Mouse (Mus musculus): ENCODE data around the gene Bmp2k. TPM values are rescaled to one million over a fixed set of nuclear protein-coding genes. Genes with fewer than 3 reads are reported as not detected.

The Bmp2k gene
- polyA plus RNA-seq, 1 experiment from 2014 or later = 13.9 TPM

DNA sequence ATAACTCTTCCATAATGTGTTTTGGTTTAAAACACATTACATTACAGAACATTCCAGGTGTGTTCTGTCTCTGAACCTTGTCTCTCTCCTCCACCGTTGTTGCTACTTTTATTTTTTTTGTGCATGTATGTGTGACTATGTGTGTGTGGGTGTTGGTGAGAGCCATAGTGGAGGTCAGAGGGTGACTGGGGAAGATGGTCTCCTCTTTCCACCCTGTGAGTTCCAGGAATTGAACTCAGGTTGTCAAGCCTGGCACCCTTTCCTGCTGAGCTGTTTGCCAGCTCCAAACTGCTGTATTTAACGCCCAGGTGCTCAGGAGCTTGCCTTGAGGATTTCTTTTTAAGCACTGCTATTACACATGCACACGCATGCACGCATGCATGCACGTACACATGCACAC is 78.7 kb downstream of the Bmp2k start:
- TF ChIP-seq CTCF (IDR thresholded peaks at IDR 0.05) = no peak
- in situ Hi-C loops (cut with MboI; ENCODE audit: low pct_unique_long_range_greater_than_20kb) = no loop called here
- CTCF ChIA-PET = interaction anchor here (1.0 kb wide), 1 partner anchor 8 kb away, joined by 3 read pairs; no protein-coding TSS in a partner anchor
- POLR2A ChIA-PET = no interaction called here
- DNase-seq (ENCODE audit: low read depth, low spot score) (no peak), ATAC-seq (no peak)
- no peaks in the 10 kb centered on the region for H3K27me3 ChIP-seq

DNA sequence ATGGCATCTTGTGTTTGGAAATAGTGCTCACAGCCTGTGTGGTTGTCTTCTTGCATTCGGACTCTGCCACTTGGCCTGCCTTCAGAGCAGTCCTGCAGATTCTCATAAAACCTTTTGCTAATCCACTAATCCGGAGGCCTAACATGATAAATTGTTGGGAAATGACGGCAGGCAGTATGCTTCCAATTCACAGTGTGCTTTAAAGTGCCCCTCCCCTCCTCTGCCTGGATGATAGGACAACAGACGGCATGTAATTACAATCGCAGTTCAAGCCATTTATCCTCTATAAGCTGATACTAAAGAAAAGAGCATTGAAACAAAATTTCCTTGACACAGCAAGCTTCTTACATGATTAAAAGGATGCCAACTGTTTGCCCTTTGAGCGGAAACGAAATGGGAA is 80.2 kb downstream of the Bmp2k start:
- in situ Hi-C loops (cut with MboI; ENCODE audit: low pct_unique_long_range_greater_than_20kb) = no loop called here
- ATAC-seq (no peak), DNase-seq (ENCODE audit: low read depth, low spot score) (no peak)
- POLR2A ChIA-PET = no interaction called here
- CTCF ChIA-PET = no interaction called here
- TF ChIP-seq CTCF (IDR thresholded peaks at IDR 0.05) = no peak
- H3K27me3 ChIP-seq = no peaks in the 10 kb centered on the region

DNA sequence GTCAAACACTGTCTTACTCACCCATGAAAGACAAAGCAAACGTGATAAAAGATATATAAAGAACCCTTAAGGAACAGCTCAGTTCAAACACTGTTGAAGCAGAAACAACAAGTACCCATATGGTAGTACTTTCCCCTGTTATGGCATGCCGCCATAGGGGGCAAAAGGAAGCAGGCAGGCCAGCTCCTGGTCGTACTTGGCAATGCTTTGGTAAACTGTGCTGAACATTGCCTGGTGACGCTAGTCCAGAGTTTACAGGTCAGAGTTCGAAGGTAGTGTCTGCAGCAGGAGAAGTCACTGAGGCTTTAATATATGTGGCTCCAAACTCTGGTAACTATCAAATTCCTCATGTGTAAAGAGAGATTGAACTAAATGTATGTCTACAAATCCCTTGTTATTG is 81.2 kb downstream of the Bmp2k start:
- no peak for ATAC-seq
- no peak for TF ChIP-seq CTCF (IDR thresholded peaks at IDR 0.05)
- POLR2A ChIA-PET = no interaction called here
- no peaks in the 10 kb centered on the region for H3K27me3 ChIP-seq
- in situ Hi-C loops (cut with MboI; ENCODE audit: low pct_unique_long_range_greater_than_20kb) = no loop called here
- CTCF ChIA-PET = no interaction called here
- DNase-seq (ENCODE audit: low read depth, low spot score) = no peak

DNA sequence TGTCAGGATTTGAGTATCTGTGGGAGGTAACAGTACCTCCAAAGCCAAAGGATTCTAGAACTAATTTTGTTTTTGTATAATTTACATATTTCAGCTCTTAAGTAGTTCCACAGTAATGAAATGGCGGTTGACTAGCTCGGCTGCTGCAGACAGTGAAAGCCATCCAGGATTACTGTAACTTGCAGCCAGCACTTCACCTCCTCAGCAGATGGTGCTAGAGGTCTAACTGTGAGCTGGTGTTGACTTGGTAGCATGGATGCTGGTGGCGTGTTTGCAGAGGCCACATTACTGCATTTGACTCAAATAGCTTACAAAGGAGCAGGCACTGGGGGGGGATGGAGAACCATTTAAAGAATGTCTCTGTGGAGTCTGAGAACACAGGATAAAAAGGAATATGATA is 84.0 kb downstream of the Bmp2k start:
- TF ChIP-seq CTCF (IDR thresholded peaks at IDR 0.05) = no peak
- ChIA-PET POLR2A (interaction anchor here (1.6 kb wide), 1 partner anchor 13 kb away, joined by 4 read pairs; no protein-coding TSS in a partner anchor), CTCF (interaction anchor here (1.5 to 1.9 kb wide), 2 partner anchors 12 to 16 kb away, joined by 5 to 7 read pairs; no protein-coding TSS in a partner anchor)
- H3K27me3 ChIP-seq = no peaks in the 10 kb centered on the region
- ATAC-seq = no peak
- no peak for DNase-seq (ENCODE audit: low read depth, low spot score)
- in situ Hi-C loops (cut with MboI; ENCODE audit: low pct_unique_long_range_greater_than_20kb) = no loop called here

DNA sequence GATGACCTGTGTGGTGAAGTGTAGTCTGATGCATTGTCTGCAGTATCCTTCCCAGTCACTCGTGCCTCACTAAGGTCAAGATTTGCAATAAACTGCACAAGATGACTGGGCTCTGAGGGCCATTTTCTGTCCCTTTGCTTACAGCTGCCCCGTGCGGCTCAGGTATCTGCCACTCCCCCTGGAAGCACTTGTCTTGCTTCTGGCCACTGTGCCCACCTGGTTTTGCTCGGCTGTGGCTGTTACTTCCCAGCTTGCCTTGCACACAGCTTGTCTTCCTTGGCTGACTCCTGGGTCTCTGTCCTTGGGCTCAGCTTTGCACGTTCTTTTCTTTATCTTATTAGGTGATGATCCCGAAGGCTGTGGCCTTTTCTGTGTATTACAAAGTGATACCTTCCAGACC is 86.2 kb downstream of the Bmp2k start:
- in situ Hi-C loops (cut with MboI; ENCODE audit: low pct_unique_long_range_greater_than_20kb) = no loop called here
- no peak for DNase-seq (ENCODE audit: low read depth, low spot score)
- no peaks in the 10 kb centered on the region for H3K27me3 ChIP-seq
- POLR2A ChIA-PET = no interaction called here
- ATAC-seq = no peak
- TF ChIP-seq CTCF (IDR thresholded peaks at IDR 0.05) = no peak
- CTCF ChIA-PET = no interaction called here

DNA sequence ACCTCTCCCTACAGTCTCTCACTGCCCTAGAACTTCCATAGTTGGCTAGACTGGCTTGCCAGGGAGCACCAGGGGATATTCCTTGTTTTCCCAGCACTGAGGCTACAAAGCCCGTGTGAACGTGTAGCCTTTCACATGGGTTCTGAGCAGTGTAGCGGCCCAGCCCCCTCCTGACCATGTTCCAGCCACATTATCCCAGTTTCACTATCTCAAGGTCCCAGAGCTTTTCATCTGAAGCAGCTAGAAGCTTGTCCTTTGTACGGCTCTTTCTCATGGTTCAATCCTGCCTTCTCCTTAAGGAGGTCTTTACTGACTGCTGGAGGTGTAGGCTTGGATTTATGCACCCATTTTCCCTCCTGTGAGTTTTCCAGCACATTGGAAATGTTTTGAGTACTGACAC is 87.1 kb downstream of the Bmp2k start:
- CTCF ChIA-PET = interaction anchor here (0.9 kb wide), 1 partner anchor 9 kb away, joined by 3 read pairs; no protein-coding TSS in a partner anchor
- no peak for TF ChIP-seq CTCF (IDR thresholded peaks at IDR 0.05)
- POLR2A ChIA-PET = no interaction called here
- DNase-seq (ENCODE audit: low read depth, low spot score) (no peak), ATAC-seq (no peak)
- in situ Hi-C loops (cut with MboI; ENCODE audit: low pct_unique_long_range_greater_than_20kb) = no loop called here
- H3K27me3 ChIP-seq = no peaks in the 10 kb centered on the region

DNA sequence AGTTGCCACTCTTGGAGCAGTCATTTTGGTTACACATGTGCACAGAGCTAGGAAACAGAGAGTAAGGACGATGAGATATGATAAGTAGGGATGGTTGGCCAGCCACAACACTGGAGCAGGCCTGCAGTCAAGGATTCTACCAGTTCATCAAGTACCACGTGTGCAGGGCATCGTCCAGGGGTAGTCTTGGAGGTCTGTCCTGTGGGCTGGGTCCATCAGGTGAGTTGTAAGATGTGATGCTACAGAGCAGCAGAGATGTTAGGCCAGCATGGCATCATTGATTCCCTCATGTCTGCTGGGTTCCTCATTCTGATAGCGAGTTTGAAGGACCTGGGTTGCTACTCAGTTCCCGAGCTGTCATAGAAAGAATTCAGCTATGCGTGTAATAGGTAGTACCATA is 87.6 kb downstream of the Bmp2k start:
- ChIA-PET CTCF (interaction anchor here (0.9 kb wide), 1 partner anchor 9 kb away, joined by 3 read pairs; no protein-coding TSS in a partner anchor), POLR2A (no interaction called here)
- no peaks in the 10 kb centered on the region for H3K27me3 ChIP-seq
- TF ChIP-seq CTCF (IDR thresholded peaks at IDR 0.05) = no peak
- ATAC-seq = no peak
- in situ Hi-C loops (cut with MboI; ENCODE audit: low pct_unique_long_range_greater_than_20kb) = no loop called here
- DNase-seq (ENCODE audit: low read depth, low spot score) = no peak

DNA sequence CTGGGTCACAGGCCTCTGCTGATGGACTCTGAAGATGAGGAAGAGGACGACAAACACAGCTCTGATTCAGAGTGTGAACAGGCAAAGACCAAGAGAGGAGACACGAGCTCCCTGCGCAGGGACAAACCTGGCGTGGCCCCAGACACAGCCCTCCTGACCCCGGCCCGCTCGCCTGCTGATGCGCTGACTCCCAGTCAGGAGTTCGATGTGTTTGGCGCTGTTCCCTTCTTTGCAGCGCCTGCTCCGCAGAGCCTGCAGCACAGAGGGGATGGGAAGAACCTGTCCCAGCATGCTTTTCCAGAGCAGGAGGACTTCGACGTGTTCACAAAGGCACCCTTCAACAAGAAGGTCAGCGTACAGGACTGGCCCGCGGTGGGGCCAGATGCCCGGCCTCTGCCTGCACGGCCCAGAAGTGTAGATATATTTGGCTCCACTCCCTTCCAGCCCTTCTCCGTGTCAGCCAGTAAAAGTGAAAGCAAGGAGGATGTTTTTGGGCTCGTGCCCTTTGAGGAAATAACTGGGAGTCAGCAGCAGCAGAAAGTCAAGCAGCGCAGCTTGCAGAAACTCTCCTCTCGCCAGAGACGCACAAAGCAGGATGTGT is 89.6 kb downstream of the Bmp2k start:
- in situ Hi-C loops (cut with MboI; ENCODE audit: low pct_unique_long_range_greater_than_20kb) = no loop called here

DNA sequence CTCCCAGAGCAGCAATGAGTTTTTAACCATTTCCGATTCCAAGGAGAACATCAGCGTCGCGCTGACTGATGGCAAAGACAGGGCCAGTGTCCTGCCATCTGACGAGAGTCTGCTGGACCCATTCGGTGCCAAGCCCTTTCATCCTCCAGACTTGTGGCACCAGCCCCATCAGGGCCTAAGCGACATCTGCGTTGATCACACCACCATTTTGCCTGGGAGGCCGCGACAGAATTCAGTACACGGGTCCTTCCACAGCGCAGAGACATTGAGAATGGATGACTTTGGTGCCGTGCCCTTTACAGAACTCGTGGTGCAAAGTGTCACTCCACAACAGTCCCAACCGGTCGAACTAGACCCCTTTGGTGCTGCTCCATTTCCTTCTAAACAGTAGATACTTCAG is 90.3 kb downstream of the Bmp2k start:
- in situ Hi-C loops (cut with MboI; ENCODE audit: low pct_unique_long_range_greater_than_20kb) = no loop called here
- ATAC-seq (no peak), DNase-seq (ENCODE audit: low read depth, low spot score) (no peak)
- no peak for TF ChIP-seq CTCF (IDR thresholded peaks at IDR 0.05)
- ChIA-PET CTCF (no interaction called here), POLR2A (no interaction called here)
- H3K27me3 ChIP-seq = no peaks in the 10 kb centered on the region

More for the DNA sequence above, 89.6 kb downstream of the Bmp2k start:
- ChIA-PET CTCF (interaction anchor here (1.0 kb wide), 1 partner anchor 22 kb away, joined by 3 read pairs; no protein-coding TSS in a partner anchor), POLR2A (no interaction called here)
- ATAC-seq (no peak), DNase-seq (ENCODE audit: low read depth, low spot score) (no peak)
- H3K27me3 ChIP-seq = no peaks in the 10 kb centered on the region
- no peak for TF ChIP-seq CTCF (IDR thresholded peaks at IDR 0.05)

DNA sequence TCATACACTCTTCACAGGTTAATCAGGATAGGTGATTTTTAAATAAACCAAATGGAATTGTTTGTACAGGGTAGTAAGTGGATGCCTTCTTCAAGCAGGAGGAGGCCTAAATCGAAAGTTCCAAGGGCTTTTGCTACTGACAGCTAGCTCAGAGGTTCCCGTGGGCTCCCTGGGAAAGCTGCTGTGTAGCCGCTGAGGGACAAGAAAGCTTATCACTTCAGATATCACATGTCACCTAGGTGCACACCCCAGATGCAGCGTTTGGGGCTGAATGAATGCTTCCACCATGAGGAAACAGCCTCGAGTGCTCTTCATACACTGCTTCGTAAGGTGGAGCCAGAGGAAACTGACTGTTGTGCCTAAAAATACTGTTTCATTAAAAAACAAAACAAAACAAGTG is 90.7 kb downstream of the Bmp2k start:
- no peak for TF ChIP-seq CTCF (IDR thresholded peaks at IDR 0.05)
- H3K27me3 ChIP-seq = no peaks in the 10 kb centered on the region
- DNase-seq (ENCODE audit: low read depth, low spot score) (no peak), ATAC-seq (no peak)
- ChIA-PET POLR2A (no interaction called here), CTCF (interaction anchor here (0.9 kb wide), 1 partner anchor 20 kb away, joined by 3 read pairs; no protein-coding TSS in a partner anchor)
- in situ Hi-C loops (cut with MboI; ENCODE audit: low pct_unique_long_range_greater_than_20kb) = no loop called here

DNA sequence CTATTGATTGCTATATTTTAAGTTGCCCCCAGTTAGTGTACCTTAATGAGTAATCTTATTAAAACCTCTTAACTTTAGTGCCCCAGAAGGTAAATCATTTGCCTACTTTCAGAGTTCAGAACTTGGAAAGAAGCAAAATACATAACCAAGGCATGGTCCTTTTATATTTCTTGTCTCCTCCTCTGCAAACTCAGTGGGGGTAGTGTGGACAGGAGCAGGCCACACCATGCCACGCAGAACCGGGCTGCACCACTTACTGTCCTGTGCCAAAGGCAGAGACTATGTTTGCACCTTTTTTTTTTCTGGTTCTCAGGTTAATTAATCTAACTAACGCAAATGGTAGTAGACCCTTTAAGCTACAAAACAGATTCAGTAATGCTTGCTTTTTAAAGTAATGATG is 91.9 kb downstream of the Bmp2k start:
- DNase-seq (ENCODE audit: low read depth, low spot score) = no peak
- H3K27me3 ChIP-seq = no peaks in the 10 kb centered on the region
- in situ Hi-C loops (cut with MboI; ENCODE audit: low pct_unique_long_range_greater_than_20kb) = no loop called here
- ChIA-PET CTCF (interaction anchor here (0.7 kb wide), 1 partner anchor 22 kb away, joined by 3 read pairs; the partner anchor contains the start of gene Paqr3), POLR2A (no interaction called here)
- no peak for TF ChIP-seq CTCF (IDR thresholded peaks at IDR 0.05)
- ATAC-seq = no peak

Measured in Patski (cell line).